ENCODE assay signal across 11 mouse cellular contexts in the genomic region with DNA sequence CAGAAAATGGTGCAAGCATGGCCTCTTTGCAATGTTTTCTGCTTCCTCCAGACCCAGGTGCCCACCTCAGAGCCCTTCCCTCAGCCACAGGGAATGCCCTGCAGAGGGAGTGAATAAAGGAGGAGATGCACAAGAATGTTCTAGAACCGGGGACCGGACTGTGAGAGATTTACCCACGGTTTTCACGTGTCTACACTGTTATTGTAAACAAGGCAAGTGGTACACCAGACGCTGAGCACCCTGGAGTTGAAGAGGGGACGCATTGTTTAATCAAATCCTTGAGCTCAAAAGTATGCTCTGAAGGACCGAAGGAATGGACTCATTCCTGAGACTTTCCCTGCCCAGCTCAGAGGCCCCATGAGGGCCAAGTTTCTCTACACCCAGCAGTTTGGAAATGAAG. TPM values are rescaled to one million over a fixed set of nuclear protein-coding genes. Genes with fewer than 3 reads are reported as not detected.
DNase-seq lines count a peak whose midpoint lies in the region; ATAC-seq and TF ChIP-seq lines count a peak whose summit lies in the region.
"Had no signal": no experiment of that assay in that cellular context is flagged by ENCODE, and none has a peak within 500 bp of the region (broad histone marks: within the 10 kb centered on the region; RNA-seq: fewer than 3 reads in every experiment).

No protein-coding gene starts in this region.

- no peak for TF ChIP-seq CTCF in lung, embryonic 14.5 days (IDR thresholded peaks at IDR 0.05; ENCODE audit: low read depth)
- TF ChIP-seq CTCF in stomach, postnatal 0 days (IDR thresholded peaks at IDR 0.05; ENCODE audit: low read depth): no peak

- DNase-seq in heart, adult 18-20 months: no peak
- DNase-seq in midbrain, embryonic 10.5 days (ENCODE audit: low spot score): no peak
- DNase-seq in midbrain, embryonic 11.5 days (ENCODE audit: low spot score, missing footprints): no peak
- peak; percentile 64 for DNase-seq in lung, embryonic 14.5 days
- DNase-seq in stomach, postnatal 0 days (ENCODE audit: low spot score): no peak
- DNase-seq in cerebellum, adult 11 months: no peak
- no peak for DNase-seq in hindbrain, embryonic 14.5 days (ENCODE audit: low spot score)
- DNase-seq: adrenal gland, postnatal 14 days; right cerebral cortex, adult 18-20 months had no signal

- WGBS in heart, embryonic 11.5 days (ENCODE audit: insufficient replicate concordance): 43% methylated on average over 7 of the region's 7 CpGs
- 36% methylated on average over 7 of the region's 7 CpGs for WGBS in midbrain, embryonic 10.5 days
- 36% methylated on average over 7 of the region's 7 CpGs for WGBS in midbrain, embryonic 11.5 days
- 32% methylated on average over 7 of the region's 7 CpGs for WGBS in lung, embryonic 14.5 days
- WGBS in stomach, postnatal 0 days: 31% methylated on average over 7 of the region's 7 CpGs
- 52% methylated on average over 7 of the region's 7 CpGs for WGBS in hindbrain, embryonic 14.5 days

- H3K27me3 ChIP-seq in heart, embryonic 11.5 days (ENCODE audit: control insufficient read depth, insufficient read depth, low read length): peaks cover 11% of the 10 kb centered on the region
- peaks cover 39% of the 10 kb centered on the region for H3K27me3 ChIP-seq in midbrain, embryonic 10.5 days (ENCODE audit: low read depth, poor library complexity, severe bottlenecking)
- peaks cover 8% of the 10 kb centered on the region for H3K27me3 ChIP-seq in midbrain, embryonic 11.5 days (ENCODE audit: control insufficient read depth, insufficient read depth, low read length)
- peaks cover 11% of the 10 kb centered on the region; the same call in 1 of the 2 replicates for H3K27me3 ChIP-seq in lung, embryonic 14.5 days (ENCODE audit: insufficient read depth, low read length)
- H3K27me3 ChIP-seq in stomach, postnatal 0 days (ENCODE audit: control insufficient read depth, insufficient read depth, low read length): no peaks in the 10 kb centered on the region
- peaks cover 42% of the 10 kb centered on the region for H3K27me3 ChIP-seq in hindbrain, embryonic 14.5 days (ENCODE audit: control insufficient read depth, insufficient read depth, low read length)

- H3K9ac ChIP-seq in heart, embryonic 11.5 days (ENCODE audit: low read depth, low read length): no peak overlapping the region
- no peak overlapping the region for H3K9ac ChIP-seq in midbrain, embryonic 11.5 days (ENCODE audit: low read length)
- 0 out of 2 replicates have a peak overlapping the region, but pooled peaks have one; percentile 89 for H3K9ac ChIP-seq in lung, embryonic 14.5 days
- H3K9ac ChIP-seq in stomach, postnatal 0 days (ENCODE audit: low read length): peak overlapping the region; percentile 39
- H3K9ac ChIP-seq in hindbrain, embryonic 14.5 days: no peak overlapping the region

- H3K36me3 ChIP-seq in heart, embryonic 11.5 days (ENCODE audit: control insufficient read depth, insufficient read depth, low read length): no peaks in the 10 kb centered on the region
- H3K36me3 ChIP-seq in midbrain, embryonic 10.5 days: no peaks in the 10 kb centered on the region
- no peaks in the 10 kb centered on the region for H3K36me3 ChIP-seq in midbrain, embryonic 11.5 days (ENCODE audit: control insufficient read depth, insufficient read depth, low read length)
- no peaks in the 10 kb centered on the region for H3K36me3 ChIP-seq in lung, embryonic 14.5 days (ENCODE audit: insufficient read depth)
- no peaks in the 10 kb centered on the region for H3K36me3 ChIP-seq in stomach, postnatal 0 days (ENCODE audit: control insufficient read depth, insufficient read depth, low read length)
- H3K36me3 ChIP-seq in hindbrain, embryonic 14.5 days (replicated peaks; ENCODE audit: control insufficient read depth, insufficient read depth): no peaks in the 10 kb centered on the region
- H3K36me3 ChIP-seq: G1E had no signal

- H3K9me3 ChIP-seq in heart, embryonic 11.5 days (replicated peaks; ENCODE audit: control insufficient read depth, low read length): no peaks in the 10 kb centered on the region
- no peaks in the 10 kb centered on the region for H3K9me3 ChIP-seq in midbrain, embryonic 10.5 days (replicated peaks)
- H3K9me3 ChIP-seq in midbrain, embryonic 11.5 days (ENCODE audit: control insufficient read depth, low read length): no peaks in the 10 kb centered on the region
- no peaks in the 10 kb centered on the region for H3K9me3 ChIP-seq in lung, embryonic 14.5 days (ENCODE audit: low read depth, low read length)
- no peaks in the 10 kb centered on the region for H3K9me3 ChIP-seq in stomach, postnatal 0 days (ENCODE audit: control insufficient read depth, low read length)
- no peaks in the 10 kb centered on the region for H3K9me3 ChIP-seq in hindbrain, embryonic 14.5 days (ENCODE audit: control insufficient read depth, low read length)

- H3K4me2 ChIP-seq in heart, embryonic 11.5 days: no peak overlapping the region; the same call in 1 of the 2 replicates
- H3K4me2 ChIP-seq in midbrain, embryonic 11.5 days: no peak overlapping the region
- H3K4me2 ChIP-seq in lung, embryonic 14.5 days: peak overlapping the region; percentile 78
- H3K4me2 ChIP-seq in stomach, postnatal 0 days (replicated peaks; ENCODE audit: low read depth): peak overlapping the region; percentile 80
- no peak overlapping the region for H3K4me2 ChIP-seq in hindbrain, embryonic 14.5 days (replicated peaks)

- ATAC-seq in heart, embryonic 11.5 days (replicated peaks; ENCODE audit: insufficient number of reproducible peaks, low FRiP score, low TSS enrichment): no peak
- ATAC-seq in midbrain, embryonic 11.5 days (ENCODE audit: low FRiP score): no peak
- peak; percentile 12 for ATAC-seq in lung, embryonic 14.5 days (ENCODE audit: insufficient read depth)
- ATAC-seq in stomach, postnatal 0 days (ENCODE audit: low FRiP score, low TSS enrichment): no peak
- no peak for ATAC-seq in hindbrain, embryonic 14.5 days (ENCODE audit: low FRiP score)

- H3K4me3 ChIP-seq in heart, embryonic 11.5 days (ENCODE audit: low read depth, low read length): no peak overlapping the region
- H3K4me3 ChIP-seq in midbrain, embryonic 10.5 days: no peak overlapping the region
- no peak overlapping the region for H3K4me3 ChIP-seq in midbrain, embryonic 11.5 days (ENCODE audit: low read depth, low read length)
- H3K4me3 ChIP-seq in lung, embryonic 14.5 days (ENCODE audit: low read depth, low read length): 0 out of 2 replicates have a peak overlapping the region, but pooled peaks have one; percentile 3
- peak overlapping the region; percentile 6; the same call in 1 of the 2 replicates for H3K4me3 ChIP-seq in stomach, postnatal 0 days (ENCODE audit: low read depth, low read length)
- no peak overlapping the region for H3K4me3 ChIP-seq in hindbrain, embryonic 14.5 days (replicated peaks; ENCODE audit: low read length)

- peaks cover 17% of the 10 kb centered on the region for H3K4me1 ChIP-seq in heart, embryonic 11.5 days (ENCODE audit: control insufficient read depth, insufficient read depth, low read length)
- H3K4me1 ChIP-seq in midbrain, embryonic 10.5 days: peaks cover 57% of the 10 kb centered on the region
- peaks cover 34% of the 10 kb centered on the region for H3K4me1 ChIP-seq in midbrain, embryonic 11.5 days (ENCODE audit: control insufficient read depth, insufficient read depth, low read length)
- H3K4me1 ChIP-seq in lung, embryonic 14.5 days (ENCODE audit: insufficient read depth): peaks cover 7% of the 10 kb centered on the region; the same call in 1 of the 2 replicates
- H3K4me1 ChIP-seq in stomach, postnatal 0 days (replicated peaks; ENCODE audit: control insufficient read depth, insufficient read depth): no peaks in the 10 kb centered on the region
- peaks cover 4% of the 10 kb centered on the region; the same call in 1 of the 2 replicates for H3K4me1 ChIP-seq in hindbrain, embryonic 14.5 days (replicated peaks; ENCODE audit: control insufficient read depth, insufficient read depth, low read length)

- TF ChIP-seq EP300 in stomach, postnatal 0 days (optimal IDR thresholded peaks at IDR 0.05): no peak

- peak overlapping the region; percentile 29; the same call in 1 of the 2 replicates for H3K27ac ChIP-seq in heart, embryonic 11.5 days (ENCODE audit: low read depth, low read length)
- peak overlapping the region; percentile 69 for H3K27ac ChIP-seq in midbrain, embryonic 10.5 days (replicated peaks)
- H3K27ac ChIP-seq in midbrain, embryonic 11.5 days (ENCODE audit: low read depth, low read length): no peak overlapping the region
- peak overlapping the region; percentile 97 for H3K27ac ChIP-seq in lung, embryonic 14.5 days (ENCODE audit: low read depth)
- H3K27ac ChIP-seq in stomach, postnatal 0 days (replicated peaks): peak overlapping the region; percentile 96
- H3K27ac ChIP-seq in hindbrain, embryonic 14.5 days: no peak overlapping the region

RNA-seq across cellular contexts. Expression of gene Mecom, which starts 43.2 kb away (rescaled TPM):
- 41.8 and 42.5 TPM in 2 replicates for polyA plus RNA-seq in heart, embryonic 11.5 days (2014; fragmentation: Nextera tagmentation; extraction: Ambion mirVana)
- 10 to 100 TPM; 11.2 to 11.8 TPM for total RNA-seq in heart, adult 18-20 months (2021)
- polyA plus RNA-seq in midbrain, embryonic 10.5 days (2016; fragmentation: Nextera tagmentation; extraction: Ambion mirVana): 22.6 and 34.8 TPM in 2 replicates
- 32.7 and 37.1 TPM in 2 replicates for polyA plus RNA-seq in midbrain, embryonic 11.5 days (2014; fragmentation: Nextera tagmentation; extraction: Ambion mirVana)
- 74.0 and 77.5 TPM in 2 replicates for polyA plus RNA-seq in lung, embryonic 14.5 days (2014; fragmentation: Nextera tagmentation; extraction: Ambion mirVana)
- 25.7 and 27.9 TPM in 2 replicates for polyA plus RNA-seq in stomach, postnatal 0 days (2015; fragmentation: Nextera tagmentation; extraction: Ambion mirVana)
- polyA plus RNA-seq in hindbrain, embryonic 14.5 days (2014; fragmentation: Nextera tagmentation; extraction: Ambion mirVana): 12.6 and 13.7 TPM in 2 replicates
- polyA plus RNA-seq: G1E had no signal

Comparison
In these comparisons a context has a peak if more than half of its experiments do, and no peak if none do; other contexts are left out.
1. H3K27ac ChIP-seq: peak in heart, embryonic 11.5 days (single experiment), midbrain, embryonic 10.5 days (single experiment), lung, embryonic 14.5 days (single experiment) and stomach, postnatal 0 days (single experiment); none in midbrain, embryonic 11.5 days (single experiment) and hindbrain, embryonic 14.5 days (single experiment).
2. H3K4me2 ChIP-seq: peak in lung, embryonic 14.5 days (single experiment) and stomach, postnatal 0 days (single experiment); none in heart, embryonic 11.5 days (single experiment), midbrain, embryonic 11.5 days (single experiment) and hindbrain, embryonic 14.5 days (single experiment).
3. H3K4me3 ChIP-seq: peak in lung, embryonic 14.5 days (single experiment) and stomach, postnatal 0 days (single experiment); none in heart, embryonic 11.5 days (single experiment), midbrain, embryonic 10.5 days (single experiment), midbrain, embryonic 11.5 days (single experiment) and hindbrain, embryonic 14.5 days (single experiment).
4. H3K9ac ChIP-seq: peak in lung, embryonic 14.5 days (single experiment) and stomach, postnatal 0 days (single experiment); none in heart, embryonic 11.5 days (single experiment), midbrain, embryonic 11.5 days (single experiment) and hindbrain, embryonic 14.5 days (single experiment).